Mouse (Mus musculus) CH12.LX (cell line): ENCODE results near the gene Dvl2. TPM values are rescaled to one million over a fixed set of nuclear protein-coding genes. Genes with fewer than 3 reads are reported as not detected.

Source experiments
- DNase-seq: peaks from one replicate; pipeline ENCODE4 v3.0.0-alpha.2; 2013; ENCODE audit errors: extremely low read depth
- H3K27ac ChIP-seq: 2 replicates; pipeline ENCODE4 v1.5.1; 2012; ENCODE audit warnings: low read depth, mild to moderate bottlenecking, control low read depth, moderate library complexity; ENCODE audit not compliant: insufficient read depth
- H3K27me3 ChIP-seq: replicated peaks from 2 replicates; pipeline ENCODE3; 2012; ENCODE audit warnings: inconsistent platforms
- H3K36me3 ChIP-seq, 2 experiments: replicated peaks in 1 of 2; 2 replicates each; pipeline versions ENCODE3 to v1.6.1; 2012; ENCODE audit warnings: inconsistent platforms in 1 of 2, low read length in 1 of 2, mild to moderate bottlenecking in 1 of 2, mixed read lengths in 1 of 2, moderate library complexity in 1 of 2; ENCODE audit not compliant: control insufficient read depth in 1 of 2, insufficient read depth in 1 of 2
- H3K4me1 ChIP-seq, 2 experiments: 2 replicates each; pipeline ENCODE4 v1.6.1; 2012; ENCODE audit warnings: inconsistent platforms in 1 of 2, moderate library complexity in 1 of 2; ENCODE audit not compliant: insufficient read depth in 2 of 2, control insufficient read depth in 1 of 2
- H3K4me2 ChIP-seq: 2 replicates; pipeline ENCODE4 v1.6.1; 2012; ENCODE audit warnings: low read depth, mild to moderate bottlenecking, control low read depth; ENCODE audit not compliant: poor library complexity, insufficient read depth, severe bottlenecking
- H3K4me3 ChIP-seq, 3 experiments: fragments of 150-350 bp in 1 of 3; sonication (generic) in 1 of 3; replicated peaks in 1 of 3; 2 replicates each; pipeline versions ENCODE3 to v1.5.1; 2011 to 2012; ENCODE audit warnings: low read depth in 2 of 3, low read length in 2 of 3, mild to moderate bottlenecking in 2 of 3, moderate library complexity in 2 of 3, control low read depth in 1 of 3, improper control_type of control experiment in 1 of 3, inconsistent platforms in 1 of 3, mixed read lengths in 1 of 3; ENCODE audit not compliant: poor library complexity in 1 of 3
- H3K79me2 ChIP-seq: replicated peaks from 2 replicates; pipeline ENCODE4 v1.6.1; 2012; ENCODE audit warnings: mild to moderate bottlenecking, moderate library complexity; ENCODE audit not compliant: control insufficient read depth, poor library complexity, insufficient read depth, severe bottlenecking; ENCODE audit errors: extremely low read depth
- H3K9ac ChIP-seq: 2 replicates; pipeline ENCODE4 v1.6.1; 2012; ENCODE audit warnings: low read depth, mild to moderate bottlenecking, control low read depth, moderate library complexity; ENCODE audit not compliant: insufficient read depth
- H3K9me3 ChIP-seq: replicated peaks from 2 replicates; pipeline ENCODE3; 2012; ENCODE audit warnings: low read length, inconsistent platforms, mixed read lengths
- BHLHE40 ChIP-seq: IDR thresholded peaks from 2 replicates; pipeline ENCODE4 v1.6.1; 2011; ENCODE audit warnings: mild to moderate bottlenecking, low read depth, low read length, improper control_type of control experiment
- E2F4 ChIP-seq: IDR thresholded peaks from 2 replicates; pipeline ENCODE4 v1.6.1; 2011; ENCODE audit warnings: low read depth, low read length, improper control_type of control experiment; ENCODE audit not compliant: insufficient replicate concordance
- ELF1 ChIP-seq: IDR thresholded peaks from 2 replicates; pipeline ENCODE4 v1.6.1; 2014; ENCODE audit warnings: low read depth, mild to moderate bottlenecking, inconsistent platforms, low read length, improper control_type of control experiment
- EP300 ChIP-seq: IDR thresholded peaks from 2 replicates; pipeline ENCODE4 v1.6.1; 2011; ENCODE audit warnings: low read length, improper control_type of control experiment
- ETS1 ChIP-seq: conservative IDR thresholded peaks from 2 replicates; pipeline ENCODE4 v1.6.1; 2012; ENCODE audit warnings: low read depth, mild to moderate bottlenecking, inconsistent platforms, low read length, improper control_type of control experiment, moderate library complexity
- IRF4 ChIP-seq: IDR thresholded peaks from 2 replicates; pipeline ENCODE4 v1.6.1; 2014; ENCODE audit warnings: low read depth, mild to moderate bottlenecking, inconsistent platforms, low read length, improper control_type of control experiment
- JUN ChIP-seq: IDR thresholded peaks from 2 replicates; pipeline ENCODE4 v1.6.1; 2011; ENCODE audit warnings: low read depth, mild to moderate bottlenecking, low read length, improper control_type of control experiment, moderate library complexity; ENCODE audit not compliant: insufficient read depth
- JUND ChIP-seq: conservative IDR thresholded peaks from 2 replicates; pipeline ENCODE4 v1.6.1; 2011; ENCODE audit warnings: low read depth, low read length, improper control_type of control experiment
- KAT2A ChIP-seq: IDR thresholded peaks from 2 replicates; pipeline ENCODE4 v1.6.1; 2012; ENCODE audit warnings: low read length, improper control_type of control experiment, inconsistent platforms; ENCODE audit not compliant: insufficient replicate concordance
- MAFK ChIP-seq: IDR thresholded peaks from 2 replicates; pipeline ENCODE4 v1.6.1; 2011; ENCODE audit warnings: low read length, improper control_type of control experiment; ENCODE audit not compliant: insufficient replicate concordance
- MAX ChIP-seq: IDR thresholded peaks from 2 replicates; pipeline ENCODE4 v1.6.1; 2011; ENCODE audit warnings: low read length, improper control_type of control experiment
- MEF2A ChIP-seq: IDR thresholded peaks from 2 replicates; pipeline ENCODE4 v1.6.1; 2014; ENCODE audit warnings: low read depth, mild to moderate bottlenecking, inconsistent platforms, low read length, improper control_type of control experiment, borderline replicate concordance
- MXI1 ChIP-seq: IDR thresholded peaks from 2 replicates; pipeline ENCODE4 v1.6.1; 2011; ENCODE audit warnings: mild to moderate bottlenecking, low read depth, low read length, improper control_type of control experiment
- MYC ChIP-seq: IDR thresholded peaks from 2 replicates; pipeline ENCODE4 v1.6.1; 2011; ENCODE audit warnings: low read depth, mild to moderate bottlenecking, improper control_type of control experiment, low read length
- NELFE ChIP-seq: IDR thresholded peaks from 2 replicates; pipeline ENCODE4 v1.6.1; 2011; ENCODE audit warnings: low read depth, low read length, improper control_type of control experiment
- PAX5 ChIP-seq: IDR thresholded peaks from 2 replicates; pipeline ENCODE4 v1.6.1; 2012; ENCODE audit warnings: low read length, inconsistent platforms, mixed read lengths
- POLR2A ChIP-seq: IDR thresholded peaks from 2 replicates; pipeline ENCODE4 v1.6.1; 2011; ENCODE audit warnings: low read depth, mild to moderate bottlenecking, improper control_type of control experiment, low read length
- POLR2AphosphoS2 ChIP-seq: IDR thresholded peaks from 2 replicates; pipeline ENCODE4 v1.6.1; 2011; ENCODE audit warnings: low read depth, low read length, improper control_type of control experiment
- RAD21 ChIP-seq: IDR thresholded peaks from 2 replicates; pipeline ENCODE4 v1.6.1; 2011; ENCODE audit warnings: low read depth, mild to moderate bottlenecking, low read length, improper control_type of control experiment, moderate library complexity
- SIN3A ChIP-seq: IDR thresholded peaks from 2 replicates; pipeline ENCODE4 v1.6.1; 2012; ENCODE audit warnings: low read length, improper control_type of control experiment, inconsistent platforms
- TBP ChIP-seq: conservative IDR thresholded peaks from 2 replicates; pipeline ENCODE4 v1.6.1; 2011; ENCODE audit warnings: low read depth, low read length, improper control_type of control experiment
- USF2 ChIP-seq: conservative IDR thresholded peaks from 2 replicates; pipeline ENCODE4 v1.6.1; 2011; ENCODE audit warnings: low read depth, low read length, improper control_type of control experiment
- ZMIZ1 ChIP-seq: IDR thresholded peaks from 2 replicates; pipeline ENCODE4 v1.6.1; 2012; ENCODE audit warnings: low read depth, mild to moderate bottlenecking, inconsistent platforms, low read length, improper control_type of control experiment
- ZNF384 ChIP-seq: IDR thresholded peaks from 2 replicates; pipeline ENCODE4 v1.6.1; 2012; ENCODE audit warnings: low read depth, low read length, improper control_type of control experiment, inconsistent platforms
- dilution Hi-C: fragments of 300-500 bp; cut with MboI; formaldehyde crosslinking; loops from 2 replicates; pipeline ENCODE4 v1.14.3; 2020; ENCODE audit warnings: low sequenced_read_pairs; ENCODE audit not compliant: extremely low pct_unique_long_range_greater_than_20kb, extremely low pct_ligation_motif_present
- in situ Hi-C: fragments of 300-500 bp; cut with MboI; formaldehyde crosslinking; loops from 3 replicates; pipeline ENCODE4 v1.14.3; 2019; ENCODE audit warnings: low sequenced_read_pairs, low pct_ligation_motif_present, low pct_unique_long_range_greater_than_20kb, mixed read lengths
- polyA plus RNA-seq: library from polyadenylated mRNA; unstranded; fragments of >175 nt; gene quantifications from 2 replicates; pipeline ENCODE4 v1.2.1, GENCODE M21; 2012; ENCODE audit warnings: low read depth; ENCODE audit not compliant: insufficient read length
- total RNA-seq, 2 experiments: library from RNA; depleted of rRNA; stranded (reverse); fragments of 300-350 nt in 1 of 2; fragments of >200 nt in 1 of 2; gene quantifications; 2 replicates each; pipeline ENCODE4 v1.2.3; 2012 to 2014

Dvl2 gene
- total and polyA plus RNA-seq, 3 experiments = 15.1 to 30.6 (median 27.1) TPM

- no peak for DNase-seq
- Histone ChIP-seq H3K36me3 (peaks cover 9 to 12% of the 10 kb centered on the region in 2 experiments), H3K9ac (no peak overlapping the region), H3K4me3 (no peak overlapping the region), H3K79me2 (no peaks in the 10 kb centered on the region), H3K4me2 (no peak overlapping the region), H3K9me3 (no peaks in the 10 kb centered on the region), H3K27ac (no peak overlapping the region), H3K27me3 (peaks cover 13% of the 10 kb centered on the region), H3K4me1 (peaks cover 19 to 40% of the 10 kb centered on the region in 2 experiments)
- TF ChIP-seq JUND = no peak
- TF ChIP-seq ZNF384 = no peak
- TF ChIP-seq NELFE = no peak
- TF ChIP-seq E2F4 = no peak
- TF ChIP-seq BHLHE40 = no peak
- TF ChIP-seq PAX5 = no peak
- no peak for TF ChIP-seq MEF2A
- TF ChIP-seq JUN = no peak
- TF ChIP-seq MAFK = no peak
- no peak for TF ChIP-seq USF2
- TF ChIP-seq IRF4 = no peak
- TF ChIP-seq MAX = no peak
- dilution Hi-C loops = no loop called here
- in situ Hi-C loops = no loop called here
Measured at GRCm38 (mm10) chr11:70026689-70027088, 26.3 kb downstream of the Dvl2 start.

- no peak overlapping the region for H3K9ac ChIP-seq
- in situ Hi-C loops = no loop called here
- H3K27ac ChIP-seq = no peak overlapping the region
- dilution Hi-C loops = no loop called here
- no peak overlapping the region for H3K4me3 ChIP-seq
- H3K4me2 ChIP-seq = no peak overlapping the region
- H3K9me3 ChIP-seq = no peaks in the 10 kb centered on the region
- H3K79me2 ChIP-seq = no peaks in the 10 kb centered on the region
- TF ChIP-seq TBP = no peak
- no peak for TF ChIP-seq KAT2A
- TF ChIP-seq JUN = no peak
- TF ChIP-seq ELF1 = no peak
- TF ChIP-seq SIN3A = no peak
- TF ChIP-seq E2F4 = no peak
- no peak for TF ChIP-seq MXI1
- TF ChIP-seq EP300 = no peak
- TF ChIP-seq RAD21 = no peak
- no peak for TF ChIP-seq ZNF384
- TF ChIP-seq POLR2A = no peak
- no peak for TF ChIP-seq ZMIZ1
- TF ChIP-seq POLR2AphosphoS2 = no peak
- TF ChIP-seq USF2 = no peak
- TF ChIP-seq JUND = no peak
- TF ChIP-seq MYC = no peak
- no peak for TF ChIP-seq ETS1
- peaks cover 11 to 19% of the 10 kb centered on the region in 2 experiments for H3K36me3 ChIP-seq
- peaks cover 9% of the 10 kb centered on the region for H3K27me3 ChIP-seq
- H3K4me1 ChIP-seq = peaks cover 19 to 37% of the 10 kb centered on the region in 2 experiments
- DNase-seq = no peak
Measured at GRCm38 (mm10) chr11:70027397-70027796, 27.0 kb downstream of the Dvl2 start.
